Mouse (Mus musculus) urinary bladder, postnatal 4 days (tissue): Measurements from ENCODE around the gene Cpne4.

ENCODE experiments used
- DNase-seq, 2 experiments: peaks; one replicate each; pipeline ENCODE4 v3.0.0; 2021 to 2022; ENCODE audit warnings: low spot score in 2 of 2

Cpne4 gene

DNA sequence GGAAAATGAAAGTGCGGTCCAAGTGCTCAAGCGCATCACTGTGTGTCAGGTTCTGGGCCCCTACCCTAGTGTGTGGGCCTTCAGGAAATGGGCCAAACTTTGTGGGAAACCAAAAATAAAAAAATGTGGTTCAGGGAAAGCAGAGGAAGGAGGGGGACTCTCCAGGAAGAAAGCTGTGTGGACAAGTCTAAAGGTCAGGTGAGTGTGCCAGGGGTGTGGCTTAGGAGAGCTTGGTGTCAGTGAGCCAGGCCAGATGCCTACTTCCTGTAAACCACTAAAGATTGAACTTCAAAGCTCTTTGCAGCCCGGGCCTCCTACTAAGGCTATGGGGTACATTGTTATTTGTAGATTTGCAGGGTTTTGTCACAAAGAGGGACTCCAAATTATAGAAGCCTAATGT is 327.1 kb downstream of the Cpne4 start:
- no peak for DNase-seq

DNA sequence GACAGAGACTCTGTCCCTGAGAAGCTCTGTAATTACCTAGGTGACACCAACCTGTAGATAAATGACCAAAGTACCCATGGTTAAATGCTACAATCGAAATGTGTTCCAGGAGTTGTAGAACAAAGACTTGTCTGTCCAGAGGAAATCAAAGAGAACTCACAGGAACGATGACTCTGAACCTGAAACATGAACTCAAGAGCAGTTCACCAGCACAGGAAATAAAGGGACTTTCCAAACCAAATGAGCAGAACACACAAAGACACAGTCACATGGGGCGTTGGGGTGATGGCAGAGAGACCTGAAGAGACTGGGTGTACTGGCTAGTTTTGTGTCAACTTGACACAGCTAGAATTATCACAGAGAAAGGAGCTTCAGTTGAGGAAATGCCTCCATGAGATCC is 329.9 kb downstream of the Cpne4 start:
- DNase-seq, result no peak

DNA sequence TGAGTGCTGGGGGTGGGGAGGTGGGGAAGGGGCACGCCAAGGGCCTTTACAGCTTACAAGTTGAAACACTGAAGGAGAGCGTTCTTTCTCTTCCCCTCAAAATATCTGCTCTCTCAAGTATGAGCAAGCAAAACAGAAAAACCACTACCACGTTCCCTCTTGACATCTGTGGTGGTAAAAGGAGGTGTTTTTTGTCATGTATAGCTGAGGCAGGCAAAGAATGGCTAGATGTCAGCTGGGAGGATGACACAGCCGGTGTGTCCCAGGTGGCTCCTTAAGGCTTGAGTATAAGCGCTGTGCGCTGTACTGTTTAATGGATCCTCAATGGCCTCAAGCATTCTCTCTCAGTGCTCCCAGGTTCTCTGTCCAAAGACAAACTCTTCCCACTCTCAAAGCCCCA is 331.5 kb downstream of the Cpne4 start:
- no peak for DNase-seq

DNA sequence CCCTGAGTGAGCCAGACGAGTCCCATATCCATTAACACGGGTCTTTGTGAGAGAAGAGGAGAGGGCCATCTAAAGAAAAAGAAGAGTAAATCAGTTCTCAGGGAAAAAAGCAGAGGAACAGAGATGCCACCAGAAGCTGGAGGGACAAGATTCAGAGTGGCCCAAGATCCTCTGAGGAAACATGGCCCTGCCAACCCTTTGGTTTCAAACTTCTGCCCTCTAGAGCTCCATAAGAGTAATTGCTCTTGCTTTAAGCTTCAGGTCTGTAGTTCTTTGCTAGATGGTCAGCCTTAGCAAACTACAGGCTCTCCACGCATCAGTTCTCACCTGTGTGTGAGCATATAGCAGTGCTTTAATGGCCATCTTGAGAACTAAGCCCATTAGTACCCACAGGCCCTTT is 343.4 kb downstream of the Cpne4 start:
- no peak for DNase-seq

DNA sequence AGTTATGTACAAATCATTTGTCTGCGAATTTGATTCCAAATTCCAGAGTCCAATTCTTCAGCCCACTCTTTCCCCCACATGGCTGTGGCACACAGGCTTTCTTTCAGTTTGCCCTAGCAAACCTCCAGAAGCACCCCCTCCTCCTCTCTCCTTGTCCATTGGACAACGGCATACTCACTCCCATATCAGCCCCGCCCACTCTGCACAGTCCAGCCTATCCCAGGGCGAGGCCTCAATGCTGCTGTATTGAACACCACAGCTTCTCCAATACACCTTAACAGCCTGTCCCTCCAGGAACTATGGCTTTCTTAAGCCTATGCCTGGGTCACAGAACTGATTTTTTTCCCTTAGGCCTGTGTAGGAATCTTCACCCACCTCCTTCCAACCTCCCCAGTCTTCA is 348.3 kb downstream of the Cpne4 start:
- peak in 1 of 2 experiments; percentile 56 for DNase-seq

DNA sequence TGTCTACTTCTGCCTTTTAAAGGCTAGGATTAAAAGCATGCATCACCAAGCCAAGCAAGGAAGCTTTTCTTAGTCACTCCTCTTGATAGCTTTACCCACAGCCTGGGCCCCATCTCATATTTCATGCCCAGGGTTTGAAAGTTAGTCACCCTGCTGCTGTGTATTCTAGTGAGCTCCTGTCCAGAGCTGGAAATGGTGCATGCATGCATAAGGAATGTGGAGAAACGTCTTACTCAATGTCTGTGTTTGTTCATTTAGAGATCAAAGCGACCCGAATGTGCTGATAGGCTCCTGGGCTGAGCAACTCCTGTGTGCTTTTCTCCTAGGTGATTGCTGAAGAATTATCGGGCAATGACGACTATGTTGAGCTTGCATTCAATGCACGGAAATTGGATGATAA is 354.0 kb downstream of the Cpne4 start:
- DNase-seq, result no peak

DNA sequence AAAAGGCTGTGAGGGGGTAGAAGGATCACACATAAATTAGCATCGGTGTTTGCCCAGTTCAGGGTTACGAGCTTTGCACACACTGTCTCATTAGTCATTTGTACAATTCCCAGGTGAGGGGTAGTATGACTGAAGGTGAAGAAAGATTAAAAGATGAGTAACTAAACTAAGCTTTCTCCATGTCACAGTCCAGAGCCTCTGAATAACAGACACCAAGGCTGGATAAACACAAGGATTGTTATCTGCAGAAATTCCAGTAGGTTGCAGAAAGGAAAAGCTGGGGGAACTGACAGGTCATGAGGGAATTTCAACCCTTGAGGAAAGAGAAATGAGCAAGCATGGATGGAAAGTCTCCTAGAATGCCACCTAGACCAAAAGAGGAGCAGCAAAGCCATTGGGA is 354.7 kb downstream of the Cpne4 start:
- no peak for DNase-seq

DNA sequence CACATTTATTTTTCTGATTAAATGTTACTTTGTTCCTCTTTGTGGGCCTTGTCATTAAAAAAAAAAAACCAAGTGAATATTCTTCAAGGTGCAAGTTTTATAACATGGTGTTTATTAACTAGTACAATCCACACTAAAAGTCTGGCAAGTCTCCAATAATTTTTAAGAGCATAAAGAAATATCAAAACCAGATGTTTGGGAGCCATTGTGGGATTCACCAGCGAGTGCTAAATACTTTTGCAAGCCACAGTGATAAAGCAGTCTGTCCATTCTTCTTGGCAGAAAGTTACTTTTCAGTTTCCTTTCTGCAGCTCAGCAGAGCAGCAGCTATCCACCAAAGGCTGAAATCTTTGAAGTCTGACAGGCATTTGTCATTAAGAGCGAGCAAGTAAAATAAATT is 365.6 kb downstream of the Cpne4 start:
- DNase-seq, result no peak

DNA sequence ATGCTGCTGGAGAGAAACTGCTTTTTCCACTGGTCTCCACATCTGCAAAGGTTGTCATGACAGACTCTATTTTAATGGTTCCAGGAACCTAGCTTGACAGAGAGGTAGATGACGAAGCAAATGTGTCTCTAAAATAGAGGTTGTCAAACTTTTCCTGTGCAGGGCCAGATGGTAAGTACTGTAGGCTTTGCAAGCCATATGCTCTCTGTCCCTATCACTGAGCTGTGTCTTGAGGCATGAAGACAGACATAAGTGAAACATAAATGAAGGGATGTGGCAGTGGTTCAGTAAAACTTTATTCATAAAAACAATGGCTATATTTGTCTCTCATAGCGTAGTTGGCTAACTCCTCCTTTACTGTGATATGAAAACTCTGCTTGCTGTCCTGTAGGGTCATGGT is 366.2 kb downstream of the Cpne4 start:
- DNase-seq, result no peak

DNA sequence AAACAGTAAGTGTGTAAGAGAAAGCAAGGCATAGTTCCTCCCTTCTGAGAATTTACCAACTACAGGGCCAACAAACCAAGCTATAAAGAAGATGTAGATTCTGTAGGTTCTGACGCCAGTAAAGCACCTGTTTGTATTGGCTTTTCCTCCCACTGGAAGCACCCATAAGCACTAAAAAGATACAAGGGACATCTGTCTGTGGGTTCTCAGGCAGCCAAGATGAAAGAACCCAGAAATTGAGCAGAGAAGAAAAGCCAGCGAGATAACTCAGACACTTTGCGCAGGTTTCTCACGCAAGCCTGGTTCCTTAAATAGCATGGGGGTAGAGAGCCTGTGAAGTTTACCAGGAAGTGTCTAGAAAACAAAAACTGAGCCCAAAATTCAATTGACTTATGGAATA is 374.1 kb downstream of the Cpne4 start:
- no peak for DNase-seq

DNA sequence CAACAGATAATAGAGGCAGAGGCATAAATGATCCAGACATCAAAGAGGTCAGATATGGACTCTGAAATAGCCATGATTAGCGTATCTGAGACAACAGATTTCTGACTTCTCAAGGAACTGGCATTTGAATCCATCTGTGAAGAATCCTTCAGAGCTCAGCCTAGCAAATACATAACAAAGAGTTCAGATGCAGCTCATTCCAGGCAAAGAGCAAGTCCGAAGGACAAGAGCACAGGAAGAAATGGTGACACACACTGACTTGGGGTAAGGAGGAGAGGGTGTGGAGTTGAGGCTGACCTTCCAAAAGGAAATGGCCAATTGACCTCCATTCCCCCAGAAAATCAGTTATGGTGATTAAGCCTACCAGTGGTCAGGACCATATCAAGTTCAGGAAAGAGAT is 375.0 kb downstream of the Cpne4 start:
- no peak for DNase-seq

DNA sequence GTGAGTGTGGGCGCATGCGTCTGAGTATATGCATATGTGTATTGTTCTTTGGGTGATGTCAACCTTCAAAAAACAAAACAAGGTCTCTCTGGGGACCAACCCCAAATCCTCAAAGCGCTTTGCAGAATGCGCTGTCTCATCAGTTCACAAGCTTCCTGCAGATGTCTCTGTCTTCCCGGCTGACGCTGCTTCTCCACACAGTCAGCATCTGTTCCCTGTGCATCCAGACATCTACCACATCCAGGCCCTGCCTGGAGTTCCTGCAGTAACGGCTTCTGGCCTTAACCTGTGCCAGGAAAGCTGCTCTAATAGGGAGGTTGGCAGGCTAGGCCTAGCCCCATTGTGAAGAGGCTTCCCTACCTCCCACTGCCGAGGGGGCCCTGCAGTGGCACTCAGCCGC is 381.7 kb downstream of the Cpne4 start:
- no peak for DNase-seq

DNA sequence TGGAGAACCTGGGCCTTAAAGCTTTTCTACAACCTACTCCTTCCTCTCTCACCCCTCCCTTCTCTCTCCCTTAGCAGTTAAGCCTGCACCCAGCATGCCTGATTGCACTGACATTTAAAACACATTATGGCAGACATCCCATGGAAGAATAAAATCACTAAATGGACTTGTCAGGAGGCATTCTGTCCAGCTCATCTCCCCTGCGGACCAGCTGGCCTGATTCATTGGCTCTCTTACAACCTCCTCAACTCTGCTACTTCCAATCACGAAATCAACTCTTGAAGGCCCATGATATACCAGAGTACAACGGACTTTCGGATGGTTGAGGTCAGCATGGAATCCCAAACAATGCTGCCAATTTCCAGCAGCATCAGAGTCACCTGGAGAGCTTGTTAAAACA is 393.3 kb downstream of the Cpne4 start:
- DNase-seq, result no peak

DNA sequence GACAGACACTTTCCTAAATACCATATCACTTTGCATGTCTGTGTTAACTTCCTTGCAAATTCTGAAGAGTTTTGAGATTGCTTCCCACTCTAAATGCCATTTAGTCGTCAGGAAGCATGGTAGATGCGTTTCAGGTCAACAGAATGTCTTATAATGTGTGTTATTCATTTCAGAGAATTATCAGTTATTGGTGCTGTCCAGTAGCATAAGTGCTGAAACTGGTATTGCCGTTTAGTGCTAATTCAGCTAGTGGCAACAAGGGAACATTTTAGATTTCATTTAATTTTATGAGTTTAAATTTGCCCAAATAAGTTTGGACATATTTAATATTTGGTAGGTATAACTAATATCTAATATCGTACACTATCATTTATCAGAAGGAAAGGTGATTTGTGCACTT is 403.5 kb downstream of the Cpne4 start:
- no peak for DNase-seq

DNA sequence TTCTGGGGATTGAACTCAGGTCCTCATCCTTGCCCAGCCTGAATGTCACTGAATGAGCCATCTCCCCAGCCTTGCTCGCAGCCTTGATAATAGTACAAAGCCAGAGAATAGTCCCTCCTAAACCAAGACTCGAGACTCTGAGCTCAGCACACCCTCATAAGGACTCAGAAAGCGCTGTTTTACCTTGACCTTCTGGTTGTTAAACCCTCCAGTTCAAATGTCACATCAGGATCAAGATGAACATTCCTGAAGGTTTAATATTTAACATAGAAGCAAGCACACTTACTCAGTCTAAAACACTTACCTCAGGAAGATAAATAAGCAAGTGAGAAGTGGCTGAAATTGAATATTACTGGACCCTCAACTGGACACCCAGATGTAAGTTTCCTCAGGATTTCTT is 405.1 kb downstream of the Cpne4 start:
- no peak for DNase-seq

DNA sequence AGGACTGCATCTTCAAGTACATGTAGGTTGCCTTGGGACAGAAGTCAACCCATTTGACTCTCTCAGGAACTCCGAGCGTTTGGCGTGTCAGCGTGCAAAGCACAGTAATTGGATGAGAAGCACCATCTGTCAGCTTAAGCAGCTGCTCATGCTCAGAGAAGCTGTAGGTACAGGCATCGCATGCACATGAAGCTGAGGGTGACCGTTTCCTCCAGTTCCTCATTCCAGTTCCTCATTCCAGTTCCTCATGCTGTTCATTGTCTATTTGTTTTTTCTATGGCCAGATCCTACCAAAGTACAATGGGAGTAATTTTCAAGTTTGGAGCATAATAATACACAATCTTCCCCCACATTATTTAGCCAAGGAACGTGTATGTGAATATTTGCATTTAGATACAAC is 425.7 kb downstream of the Cpne4 start:
- no peak for DNase-seq

DNA sequence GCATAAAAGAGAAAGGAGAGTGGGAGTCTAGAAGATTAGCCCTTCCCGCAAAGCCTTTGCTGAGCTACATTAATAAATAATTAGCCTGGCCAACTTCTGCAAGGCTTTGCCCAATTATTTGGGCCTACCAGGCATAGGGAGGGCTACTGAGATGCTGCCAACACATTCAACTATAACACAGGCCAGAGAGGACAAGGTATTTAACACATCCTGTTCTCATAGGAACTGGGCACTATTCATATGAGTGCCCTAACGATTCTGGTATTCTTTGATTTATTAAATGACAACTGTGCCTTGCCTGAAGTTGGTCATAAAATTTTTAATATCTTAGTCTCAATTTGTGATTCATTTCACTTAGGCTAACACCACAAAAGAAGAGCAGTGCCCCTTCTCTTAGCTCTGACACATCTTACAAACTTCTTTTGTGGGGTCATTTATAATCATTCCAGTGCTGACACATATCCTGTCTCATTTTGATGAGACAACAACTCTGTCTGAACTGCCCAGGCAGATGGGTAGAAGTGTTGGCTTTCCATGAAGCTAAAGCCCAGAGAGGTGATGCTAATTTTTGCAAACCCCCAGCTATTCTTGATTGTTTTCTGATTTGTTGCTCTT is 435.0 kb downstream of the Cpne4 start:
- no peak for DNase-seq

DNA sequence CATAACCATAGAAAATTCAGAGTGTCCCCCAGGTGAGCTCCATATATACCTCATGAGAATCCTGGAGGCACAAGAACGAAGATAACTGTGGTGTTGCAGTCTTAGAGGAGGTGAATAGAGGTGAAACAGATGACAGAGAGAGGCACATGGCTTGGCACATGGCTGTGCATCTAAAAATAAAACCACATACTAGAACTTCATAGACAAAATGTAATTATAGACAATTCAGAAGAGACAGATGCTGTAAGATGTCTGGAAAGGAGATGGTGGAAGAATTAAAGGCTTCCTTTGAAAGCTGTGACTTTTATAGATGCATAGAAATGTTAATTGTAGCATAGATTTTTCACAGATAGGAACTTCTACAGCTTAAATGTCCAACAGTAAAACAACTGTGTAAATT is 451.1 kb downstream of the Cpne4 start:
- DNase-seq, result no peak

DNA sequence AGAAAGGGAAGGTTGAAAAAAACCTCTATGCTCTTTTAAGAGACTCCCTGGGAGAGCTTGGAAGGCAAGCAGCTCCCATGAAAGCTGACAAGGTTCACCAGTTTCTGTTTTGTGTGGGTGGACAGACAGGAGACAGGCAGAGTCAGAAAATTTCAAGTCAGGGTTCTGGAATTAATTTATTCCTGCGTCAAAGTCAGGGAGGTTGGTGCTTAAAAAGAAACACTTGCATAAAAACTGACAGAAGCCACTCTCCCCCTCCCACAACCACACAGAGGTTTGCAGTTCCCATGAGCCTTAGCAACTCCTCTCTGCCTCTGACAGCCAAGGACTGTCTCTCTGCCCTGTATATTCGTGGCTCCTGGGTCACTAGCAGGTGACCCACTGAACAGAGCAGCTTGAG is 463.6 kb downstream of the Cpne4 start:
- DNase-seq, result no peak

DNA sequence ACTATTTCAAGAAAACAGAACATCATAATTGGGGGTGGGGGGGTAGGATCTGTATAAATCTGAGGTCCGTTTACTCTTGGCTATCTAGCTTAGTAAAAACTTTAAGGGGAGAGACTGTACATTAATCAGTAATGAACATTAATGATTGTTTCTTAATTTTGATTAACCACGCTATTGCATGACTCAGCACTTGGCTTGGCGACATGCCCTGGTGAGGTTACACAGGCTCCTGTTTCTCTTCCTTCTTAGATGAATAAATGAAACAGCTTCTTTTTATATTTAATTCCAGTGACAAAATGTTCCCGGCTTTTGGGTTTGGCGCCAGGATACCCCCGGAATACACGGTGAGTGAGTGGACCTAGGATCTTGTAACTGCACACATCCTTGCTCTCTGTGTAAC is 471.1 kb downstream of the Cpne4 start:
- no peak for DNase-seq

DNA sequence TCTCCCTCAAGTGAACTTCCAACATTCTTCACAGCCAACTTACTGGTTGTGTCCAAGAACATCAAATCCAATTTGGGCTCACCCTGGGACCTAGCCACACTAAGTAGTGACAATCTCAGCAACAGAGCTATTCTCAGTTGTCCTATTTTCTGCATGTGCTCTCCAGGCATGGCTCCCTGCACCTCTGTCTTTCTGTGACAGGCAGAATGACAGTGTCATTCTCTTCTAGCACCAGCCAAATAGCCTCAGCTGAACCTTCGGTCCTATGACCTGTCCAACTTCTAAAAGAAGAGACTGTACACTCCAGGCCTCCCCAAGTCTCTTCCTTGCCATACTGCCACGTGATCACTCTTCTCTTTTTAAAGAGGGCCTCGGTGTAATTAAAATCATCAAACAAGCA is 481.2 kb downstream of the Cpne4 start:
- DNase-seq, result no peak

DNA sequence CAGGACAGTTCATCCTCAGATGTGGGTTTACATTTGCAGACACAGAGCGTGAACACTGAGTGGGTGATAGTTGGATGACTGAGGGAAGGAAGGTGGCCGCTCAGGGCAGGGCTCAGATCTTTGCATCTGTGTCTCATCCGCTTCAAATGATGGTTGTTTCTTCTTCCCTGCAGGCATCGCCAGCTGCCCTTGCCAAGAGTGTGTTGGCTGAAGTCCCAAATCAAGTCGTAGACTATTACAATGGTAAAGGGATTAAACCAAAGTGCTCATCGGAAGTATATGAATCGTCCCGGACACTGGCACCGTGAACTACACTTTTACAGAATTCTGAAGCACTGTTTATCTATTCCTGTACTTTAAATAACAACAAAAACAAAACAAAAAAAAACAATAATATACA is 485.5 kb downstream of the Cpne4 start:
- no peak for DNase-seq

DNA sequence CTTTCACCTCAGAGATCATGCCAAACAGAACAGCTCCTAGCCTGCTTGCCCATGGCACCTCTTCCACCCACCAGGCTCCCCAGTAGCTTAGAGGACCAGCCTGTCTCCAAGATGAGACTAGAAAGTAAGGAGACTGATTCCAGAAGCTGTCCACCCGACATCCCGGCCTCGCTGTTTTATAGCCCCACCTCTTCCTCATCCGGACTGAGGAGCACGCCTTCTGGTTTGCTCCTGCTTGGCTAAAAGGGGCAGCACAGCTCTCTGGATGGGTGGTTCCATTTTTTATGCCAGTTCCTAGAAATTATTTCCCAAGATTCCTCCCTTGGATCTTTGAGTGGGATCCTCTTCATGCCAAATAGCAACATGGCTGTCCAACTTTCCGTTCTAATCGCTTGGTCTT is 486.6 kb downstream of the Cpne4 start:
- DNase-seq, result no peak

DNA sequence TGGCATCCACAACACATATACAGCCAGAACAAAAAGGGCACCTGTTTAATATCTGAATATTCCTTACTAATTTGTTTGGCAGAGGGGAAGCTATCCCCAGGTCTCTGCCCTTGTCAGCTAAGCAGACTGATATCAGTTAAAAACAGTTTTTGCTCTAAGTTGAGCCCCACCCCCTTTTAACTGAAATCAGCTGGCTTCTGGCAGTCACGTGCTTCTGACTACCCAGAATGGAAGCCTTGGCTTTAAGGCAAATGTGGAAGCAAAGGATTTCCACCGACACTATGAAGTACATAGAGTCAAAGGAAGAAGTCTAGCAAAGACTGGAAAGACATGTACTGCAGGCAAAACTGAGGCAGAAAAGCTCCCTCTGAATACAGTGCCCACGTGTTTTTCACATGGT is 490.8 kb downstream of the Cpne4 start:
- no peak for DNase-seq

DNA sequence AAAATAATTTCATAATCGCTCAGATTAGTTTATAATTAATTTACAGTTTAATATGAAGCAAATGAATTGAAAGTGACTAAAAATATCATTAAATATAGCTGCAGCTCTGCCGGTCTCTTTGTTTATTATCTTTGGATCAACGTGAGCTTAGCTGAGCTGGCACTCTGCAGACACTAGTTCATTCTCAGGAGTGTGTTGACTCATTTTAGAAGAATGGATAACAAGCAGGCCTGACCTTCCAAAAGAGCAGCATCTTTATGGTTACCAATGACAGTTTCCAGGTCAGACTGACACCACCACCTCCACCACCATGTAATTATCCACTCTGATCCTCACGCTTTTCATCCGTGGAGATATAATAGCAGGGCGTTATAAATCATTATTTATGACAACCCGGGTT is 498.9 kb downstream of the Cpne4 start:
- DNase-seq, result no peak
